Mouse (Mus musculus) mouse trophoblast stem cell (cell line): Measurements from ENCODE around the gene Ccdc141.

Source experiments
- in situ Hi-C, 2 experiments: fragments of 300-500 bp; cut with MseI, MboI; formaldehyde crosslinking; loops; 2 replicates in 1 of 2; 3 replicates in 1 of 2; pipeline ENCODE4 v1.15.1; 2025

Ccdc141 gene

GRCm38 (mm10) chr2:77170633-77171105 lies at the start of gene Ccdc141:
Ccdc141 (minus strand) TSS chr2:77170636.
- in situ Hi-C loops = no loop called here

- in situ Hi-C loops = no loop called here
These were observed 42.4 kb upstream of the Ccdc141 start for GRCm38 (mm10) chr2:77212885-77213284.

DNA sequence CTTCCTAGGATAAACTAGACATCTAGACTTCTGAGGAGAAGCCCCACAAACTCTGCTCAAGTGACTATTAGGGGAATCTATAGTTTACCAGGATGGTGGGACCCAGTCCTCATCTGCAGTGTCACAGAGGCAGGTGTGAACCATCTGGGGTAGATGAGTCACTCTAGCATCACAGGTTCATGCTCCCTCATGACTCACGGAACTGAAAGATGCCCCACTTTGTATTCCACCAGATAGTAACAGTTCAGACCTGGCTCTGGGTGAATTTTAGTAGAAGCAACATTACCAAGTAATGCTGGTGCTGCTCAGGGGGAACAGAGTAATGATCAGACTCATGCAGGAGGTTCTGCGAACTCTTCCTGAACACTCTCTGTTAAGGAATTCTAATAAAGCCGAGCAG lies 36.5 kb upstream of the Ccdc141 start:
- in situ Hi-C loops = loop anchor here in 1 of 2 experiments (10.0 kb wide), 1 partner anchor 142 kb away; no protein-coding TSS in a partner anchor

- in situ Hi-C loops = loop anchor here in 1 of 2 experiments (10.0 kb wide), 1 partner anchor 139 kb away; no protein-coding TSS in a partner anchor
These were observed 33.5 kb upstream of the Ccdc141 start for GRCm38 (mm10) chr2:77203916-77204315.

- in situ Hi-C loops = loop anchor here in 1 of 2 experiments (10.0 kb wide), 1 partner anchor 137 kb away; no protein-coding TSS in a partner anchor
These were observed 31.5 kb upstream of the Ccdc141 start for GRCm38 (mm10) chr2:77201900-77202299.

DNA sequence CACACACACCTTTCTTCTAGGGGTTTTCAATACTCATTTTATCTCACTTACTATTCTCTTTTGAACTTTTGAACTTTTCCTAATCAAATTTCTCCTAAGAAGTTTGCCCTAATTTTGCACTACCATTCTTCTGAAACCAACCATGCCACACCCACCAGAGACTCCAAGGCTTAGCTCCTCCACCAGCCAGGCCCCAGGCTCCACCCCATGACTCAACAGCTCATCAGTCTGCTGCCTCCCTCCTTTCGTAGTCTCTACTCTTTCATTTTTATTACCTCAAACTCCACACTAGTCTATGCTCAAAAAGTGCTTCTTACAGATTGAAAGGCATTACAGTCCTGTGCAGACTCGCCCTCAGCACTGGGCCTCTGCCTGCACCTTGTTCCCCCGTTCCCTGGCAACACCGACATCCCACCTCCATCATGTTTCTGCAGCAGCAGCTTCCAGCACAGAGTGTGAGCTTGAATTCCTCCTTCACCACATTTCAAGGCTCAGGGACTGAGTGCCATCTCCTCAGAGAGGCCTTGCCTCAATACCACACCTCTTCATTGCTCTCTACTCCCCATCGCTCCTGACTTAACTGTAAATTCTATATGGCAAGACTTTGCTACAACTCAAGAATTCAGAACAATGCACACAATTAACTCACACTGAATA lies 30.6 kb upstream of the Ccdc141 start:
- in situ Hi-C loops = loop anchor here in 1 of 2 experiments (10.0 kb wide), 1 partner anchor 136 kb away; no protein-coding TSS in a partner anchor

DNA sequence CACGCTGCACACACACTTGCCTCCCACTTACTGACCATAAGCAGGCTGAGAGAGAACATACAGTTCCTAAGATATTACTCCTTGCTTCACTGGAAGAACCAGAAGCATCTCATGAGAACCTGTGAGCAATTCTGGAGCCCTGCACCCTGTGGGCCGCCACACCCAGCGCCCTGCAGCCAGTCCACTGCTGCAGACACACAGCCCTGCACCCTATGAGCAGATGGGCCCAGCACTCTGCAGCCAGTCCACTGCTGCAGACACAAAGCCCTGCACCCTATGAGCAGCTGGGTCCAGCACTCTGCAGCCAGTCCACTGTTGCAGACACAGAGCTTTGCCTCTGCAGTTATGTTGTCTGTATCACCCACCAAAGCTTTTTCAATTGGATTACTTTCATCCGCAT lies 29.9 kb upstream of the Ccdc141 start:
- in situ Hi-C loops = loop anchor here in 1 of 2 experiments (10.0 kb wide), 1 partner anchor 136 kb away; no protein-coding TSS in a partner anchor

GRCm38 (mm10) chr2:77198246-77198645 lies 27.8 kb upstream of the Ccdc141 start:
- in situ Hi-C loops = no loop called here

DNA sequence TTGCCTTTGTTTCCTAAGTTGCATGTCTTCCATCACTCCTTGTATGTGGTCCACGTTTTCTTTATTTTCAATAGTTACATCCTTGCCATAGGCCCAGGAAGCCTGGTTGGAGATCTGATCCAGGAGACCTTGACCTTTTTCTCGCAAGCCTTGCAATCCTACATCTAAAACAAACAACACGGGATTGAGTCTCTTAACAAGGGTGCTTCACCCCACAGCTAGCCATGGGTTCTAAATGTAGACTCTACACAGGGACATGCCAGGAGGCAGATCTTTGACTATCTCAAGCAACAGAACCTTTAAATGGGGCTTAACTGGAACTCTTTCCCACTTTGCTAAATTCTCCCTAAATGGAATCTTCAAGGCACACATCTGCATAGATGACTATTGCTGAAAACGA lies 26.4 kb upstream of the Ccdc141 start:
- in situ Hi-C loops = no loop called here

- in situ Hi-C loops = no loop called here
These were observed 24.6 kb upstream of the Ccdc141 start for GRCm38 (mm10) chr2:77195056-77195455.

DNA sequence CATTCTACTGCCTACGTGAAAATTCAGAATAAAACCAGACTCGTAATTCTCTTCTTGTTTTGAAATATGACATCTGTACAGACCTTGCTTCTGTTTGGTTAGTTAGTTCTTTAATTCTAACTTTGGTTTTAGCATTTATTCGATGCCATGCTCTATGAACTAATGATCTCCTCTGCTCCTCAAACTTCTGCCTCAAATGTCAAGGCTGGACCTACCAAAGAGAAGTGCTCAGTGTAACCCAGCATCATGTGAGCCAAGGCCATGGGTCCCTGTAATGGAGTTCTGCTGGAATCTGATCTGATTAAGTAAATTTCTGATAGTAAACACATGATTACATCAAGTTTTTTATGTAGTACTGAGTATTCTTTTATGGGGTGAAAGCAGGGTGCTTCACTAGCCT lies 21.4 kb upstream of the Ccdc141 start:
- in situ Hi-C loops = no loop called here

GRCm38 (mm10) chr2:77190891-77191290 lies 20.5 kb upstream of the Ccdc141 start:
- in situ Hi-C loops = no loop called here

GRCm38 (mm10) chr2:77190301-77190700 lies 19.9 kb upstream of the Ccdc141 start:
- in situ Hi-C loops = no loop called here

DNA sequence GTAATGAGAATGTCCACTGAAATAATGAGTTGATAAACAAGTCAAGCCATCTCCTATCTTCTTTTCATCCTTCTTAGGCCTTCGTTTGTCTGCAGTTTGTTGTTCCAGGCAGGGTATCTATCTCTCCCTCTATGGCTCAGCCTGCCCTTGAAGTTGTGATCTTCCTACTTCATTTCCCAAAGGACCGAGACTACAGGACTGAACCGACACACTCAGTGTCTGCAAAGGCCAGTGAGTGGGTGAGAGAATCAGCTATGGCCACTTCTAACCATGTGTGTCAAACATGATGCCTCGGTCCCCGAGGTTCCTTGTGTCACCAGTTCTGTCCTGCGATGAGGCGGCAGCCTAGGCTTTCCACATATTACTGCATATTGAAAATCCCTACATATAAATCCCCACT lies 19.2 kb upstream of the Ccdc141 start:
- in situ Hi-C loops = no loop called here

DNA sequence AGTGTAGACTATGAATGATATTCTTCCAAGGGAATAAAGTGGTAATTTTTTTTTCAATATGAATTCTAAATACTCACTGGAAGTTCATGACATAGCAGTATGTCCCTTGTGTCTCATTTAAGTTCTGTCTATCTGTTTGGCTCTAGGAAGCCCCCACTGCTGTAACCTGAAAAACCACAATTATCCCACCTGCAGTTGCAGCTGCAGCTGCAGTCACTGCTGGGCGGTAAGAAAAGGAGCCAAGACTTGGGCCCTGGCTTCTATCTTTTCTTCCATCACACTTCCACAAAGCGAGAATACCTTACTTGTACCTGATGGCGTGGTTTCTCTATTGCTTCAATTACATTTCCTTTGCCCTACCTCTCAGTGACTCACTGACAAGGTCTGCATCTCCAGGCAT lies 17.1 kb upstream of the Ccdc141 start:
- in situ Hi-C loops = no loop called here

DNA sequence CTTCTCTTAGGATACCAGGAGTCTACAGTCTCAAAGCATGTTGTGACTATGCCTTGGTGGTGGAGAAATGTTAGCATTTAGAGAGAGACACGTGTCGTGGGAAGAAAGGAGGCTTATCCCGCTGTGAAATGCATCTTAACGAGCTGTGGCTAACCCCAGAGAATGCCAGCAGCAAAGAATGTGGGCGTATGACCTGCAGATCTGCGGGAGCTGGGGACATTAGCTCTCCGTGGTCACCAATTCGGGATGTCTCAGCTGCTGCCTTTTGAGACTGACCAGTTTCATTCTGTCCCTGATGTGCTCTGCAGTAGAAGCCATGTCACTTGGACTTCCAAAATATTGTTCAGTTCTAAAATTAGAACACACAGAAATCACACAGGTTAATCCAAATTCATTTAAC lies 16.5 kb upstream of the Ccdc141 start:
- in situ Hi-C loops = no loop called here

GRCm38 (mm10) chr2:77184049-77184571 lies 13.7 kb upstream of the Ccdc141 start:
- in situ Hi-C loops = no loop called here

DNA sequence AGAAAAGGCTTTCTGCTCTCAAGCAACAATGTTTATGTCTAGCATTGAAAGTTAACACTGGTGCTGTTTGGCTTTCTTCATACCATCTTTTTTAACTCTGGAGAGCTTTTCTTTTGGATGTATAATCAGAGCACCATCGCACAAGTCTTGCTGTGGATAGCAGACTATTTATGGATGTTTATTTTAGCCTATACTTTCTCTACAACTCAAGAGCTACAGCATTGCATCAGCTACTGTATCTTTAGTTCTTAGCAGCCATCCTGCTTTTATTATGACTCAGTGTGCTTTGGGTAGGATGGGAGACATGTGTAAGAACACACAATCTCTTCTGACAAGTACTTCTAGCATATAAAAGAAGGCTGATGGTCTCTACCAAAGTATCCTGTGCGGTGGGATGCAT lies 13.2 kb upstream of the Ccdc141 start:
- in situ Hi-C loops = no loop called here

DNA sequence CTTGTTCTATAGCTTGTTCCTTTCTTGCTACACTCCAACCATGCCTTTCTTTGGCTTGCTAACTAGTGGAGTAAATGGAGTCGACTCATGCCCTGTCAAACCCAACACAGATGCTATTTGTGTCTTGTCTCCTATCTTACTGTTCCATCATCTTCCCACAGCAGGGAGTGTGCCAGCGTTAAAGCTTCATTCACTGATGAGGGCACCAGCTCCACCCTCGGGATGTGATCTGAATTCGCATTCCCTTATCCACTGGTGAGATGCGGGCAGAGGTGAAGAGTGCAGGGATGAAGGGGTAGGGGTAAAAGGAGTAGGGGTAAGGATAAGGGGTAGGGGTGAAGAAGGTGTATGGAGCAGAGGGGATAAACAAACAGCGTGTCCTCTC lies 12.6 kb upstream of the Ccdc141 start:
- in situ Hi-C loops = no loop called here

GRCm38 (mm10) chr2:77182271-77182995 lies 12.0 kb upstream of the Ccdc141 start:
- in situ Hi-C loops = no loop called here

GRCm38 (mm10) chr2:77177472-77177871 lies 7.0 kb upstream of the Ccdc141 start:
- in situ Hi-C loops = no loop called here

GRCm38 (mm10) chr2:77176413-77176812 lies 6.0 kb upstream of the Ccdc141 start:
- in situ Hi-C loops = no loop called here

DNA sequence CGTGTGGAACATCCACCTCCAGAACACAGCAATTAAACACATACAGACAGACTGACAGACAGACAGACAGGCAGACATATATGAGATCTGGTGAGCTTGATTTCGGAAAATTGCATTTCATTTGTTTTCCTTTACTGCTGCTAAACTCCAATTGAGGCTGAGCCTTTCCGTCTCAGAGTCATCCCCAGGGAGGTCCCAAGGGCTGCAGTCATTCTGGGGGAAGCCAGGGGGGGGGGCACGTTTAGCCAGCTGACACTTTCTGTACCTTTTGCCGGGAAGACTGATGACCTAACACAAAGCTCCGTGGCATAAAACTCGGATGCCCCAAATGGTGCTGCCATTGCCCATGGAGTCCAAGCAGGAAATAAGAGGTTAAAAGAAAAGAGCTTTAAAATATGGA lies 5.0 kb upstream of the Ccdc141 start:
- in situ Hi-C loops = no loop called here
